Mouse (Mus musculus): ENCODE results near the gene Gramd1b.

DNA sequence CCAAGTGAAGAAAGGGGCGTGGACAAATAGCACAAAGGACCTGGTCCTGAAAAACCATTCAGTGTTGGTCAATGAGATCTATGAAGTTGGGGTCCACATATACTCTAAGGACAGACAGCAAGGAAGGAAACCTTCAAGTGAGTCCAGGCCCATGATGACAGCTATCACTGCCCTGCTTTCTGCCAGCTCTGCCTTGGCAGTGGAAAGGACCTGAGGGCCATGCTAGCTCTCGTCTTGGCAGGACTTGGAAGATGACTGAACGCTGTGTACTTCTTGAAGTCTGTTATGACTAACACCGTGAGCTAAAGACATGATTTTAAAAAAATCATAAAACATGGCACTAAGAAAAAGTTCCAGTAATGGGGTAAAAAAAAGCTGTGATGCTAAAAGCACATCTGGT is 213.4 kb downstream of the Gramd1b start:
- TF ChIP-seq CTCF (IDR thresholded peaks at IDR 0.05) (no peak), EP300 (IDR thresholded peaks at IDR 0.05) (no peak)
